Mouse (Mus musculus) myocyte (in vitro differentiated cells): ENCODE results near the gene Mau2. TPM values are rescaled to one million over a fixed set of nuclear protein-coding genes. Genes with fewer than 3 reads are reported as not detected.

ENCODE experiments used
- H3K27me3 ChIP-seq: one replicate; pipeline ENCODE4 v1.6.1; 2011; ENCODE audit not compliant: control insufficient read depth, insufficient read depth, insufficient read length
- H3K36me3 ChIP-seq: one replicate; pipeline ENCODE4 v1.6.1; 2011; ENCODE audit not compliant: control insufficient read depth, insufficient read depth
- H3K4me2 ChIP-seq: one replicate; pipeline ENCODE4 v1.6.1; 2011; ENCODE audit warnings: low read depth, control low read depth
- H3K4me3 ChIP-seq: one replicate; pipeline ENCODE4 v1.5.1; 2011; ENCODE audit warnings: mild to moderate bottlenecking, control low read depth, moderate library complexity
- H3K79me2 ChIP-seq: one replicate; pipeline ENCODE4 v1.6.1; 2011; ENCODE audit not compliant: control insufficient read depth, insufficient read depth
- H3ac ChIP-seq: one replicate; pipeline ENCODE4 v1.6.1; 2011; ENCODE audit not compliant: control insufficient read depth, insufficient read length
- CEBPB ChIP-seq: IDR thresholded peaks from 2 replicates; pipeline ENCODE4 v1.6.1; 2011; ENCODE audit warnings: mild to moderate bottlenecking, moderate library complexity; ENCODE audit not compliant: poor library complexity, insufficient read depth, severe bottlenecking
- E2F4 ChIP-seq: IDR thresholded peaks from one replicate; pipeline ENCODE4 v1.6.1; 2011; ENCODE audit warnings: mild to moderate bottlenecking, control low read depth, moderate library complexity; ENCODE audit not compliant: insufficient read depth
- MAX ChIP-seq: IDR thresholded peaks from one replicate; pipeline ENCODE4 v1.6.1; 2011; ENCODE audit warnings: low read depth, mild to moderate bottlenecking, control low read depth
- MYOD1 ChIP-seq, 3 experiments: IDR thresholded peaks; one replicate each; pipeline ENCODE4 v1.6.1; 2011; ENCODE audit warnings: control low read depth in 2 of 3, low read depth in 2 of 3, mild to moderate bottlenecking in 2 of 3, moderate library complexity in 1 of 3; ENCODE audit not compliant: insufficient read length in 2 of 3, control insufficient read depth in 1 of 3
- MYOG ChIP-seq, 3 experiments: IDR thresholded peaks; one replicate each; pipeline ENCODE4 v1.6.1; 2011; ENCODE audit warnings: control low read depth in 2 of 3, low read depth in 2 of 3, mild to moderate bottlenecking in 2 of 3; ENCODE audit not compliant: insufficient read length in 2 of 3, control insufficient read depth in 1 of 3, insufficient read depth in 1 of 3
- POLR2A ChIP-seq: IDR thresholded peaks from one replicate; pipeline ENCODE4 v1.6.1; 2011; ENCODE audit warnings: low read depth, mild to moderate bottlenecking, control low read depth, moderate library complexity; ENCODE audit not compliant: insufficient read length
- POLR2AphosphoS2 ChIP-seq: IDR thresholded peaks from one replicate; pipeline ENCODE4 v1.6.1; 2011; ENCODE audit warnings: low read depth, control low read depth; ENCODE audit not compliant: insufficient read length
- REST ChIP-seq: IDR thresholded peaks from one replicate; pipeline ENCODE4 v1.6.1; 2011; ENCODE audit warnings: mild to moderate bottlenecking, control low read depth, moderate library complexity; ENCODE audit not compliant: insufficient read depth, insufficient read length
- SRF ChIP-seq: IDR thresholded peaks from one replicate; pipeline ENCODE4 v1.6.1; 2011; ENCODE audit warnings: low read depth; ENCODE audit not compliant: control insufficient read depth, insufficient read length
- TCF12 ChIP-seq: IDR thresholded peaks from one replicate; pipeline ENCODE4 v1.6.1; 2011; ENCODE audit warnings: mild to moderate bottlenecking, control low read depth; ENCODE audit not compliant: poor library complexity, insufficient read depth, severe bottlenecking
- TCF3 ChIP-seq: IDR thresholded peaks from one replicate; pipeline ENCODE4 v1.6.1; 2011; ENCODE audit warnings: low read depth, control low read depth; ENCODE audit not compliant: insufficient read length
- USF1 ChIP-seq: IDR thresholded peaks from one replicate; pipeline ENCODE4 v1.6.1; 2011; ENCODE audit warnings: low read depth, mild to moderate bottlenecking, control low read depth, moderate library complexity
- polyA plus RNA-seq: library from polyadenylated mRNA; unstranded; fragments of >200 nt; fragmentation: generic; extraction: Trizol; gene quantifications from one replicate; pipeline ENCODE4 v1.2.1, GENCODE M21; 2012; ENCODE audit warnings: missing spikeins

Mau2 gene
- polyA plus RNA-seq, 1 experiment: 27.4 TPM

DNA sequence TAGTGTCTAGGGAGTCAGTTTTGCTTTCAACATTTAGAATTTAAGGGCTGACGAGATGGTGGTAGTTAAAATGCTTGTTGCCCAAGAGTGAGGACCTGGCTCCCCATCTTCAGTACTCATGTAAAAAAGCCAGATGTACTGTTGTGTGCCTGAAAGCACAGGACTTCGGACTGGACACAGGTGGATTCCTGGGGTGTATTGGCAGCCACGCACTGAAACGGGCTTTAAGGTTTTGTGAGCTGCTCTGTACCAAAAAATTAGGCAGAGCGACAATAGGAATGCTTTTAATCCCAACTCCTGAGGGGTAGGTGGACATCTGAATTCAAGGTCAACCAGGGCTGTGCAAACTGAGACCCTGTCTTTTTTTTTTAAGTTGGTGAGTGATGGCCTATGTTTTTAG lies 1.5 kb upstream of the Mau2 start:
- H3K79me2 ChIP-seq: peaks cover 79% of the 10 kb centered on the region
- no peaks in the 10 kb centered on the region for H3K27me3 ChIP-seq
- no peak for TF ChIP-seq CEBPB
- TF ChIP-seq TCF12: no peak
- no peak for TF ChIP-seq POLR2AphosphoS2
- TF ChIP-seq POLR2A: no peak
- TF ChIP-seq MYOG (IDR thresholded peaks at IDR 0.05; ENCODE audit: control insufficient read depth in 1 of 3, insufficient read depth in 1 of 3, insufficient read length in 2 of 3, low read depth in 2 of 3): no peak
- TF ChIP-seq USF1: no peak
- no peak for TF ChIP-seq MAX
- no peak for TF ChIP-seq SRF
- no peak for TF ChIP-seq TCF3
- no peak for TF ChIP-seq MYOD1 (IDR thresholded peaks at IDR 0.05; ENCODE audit: control insufficient read depth in 1 of 3, insufficient read length in 2 of 3, low read depth in 2 of 3)
- TF ChIP-seq E2F4: no peak
- TF ChIP-seq REST: no peak
- H3ac ChIP-seq: no peak overlapping the region
- peak overlapping the region; percentile 99 for H3K4me2 ChIP-seq
- H3K36me3 ChIP-seq: no peaks in the 10 kb centered on the region
- peak overlapping the region; percentile 89 for H3K4me3 ChIP-seq

GRCm38 (mm10) chr8:70041885-70042546 lies 518 bp downstream of the Mau2 start:
- peak overlapping the region; percentile 54 for H3ac ChIP-seq
- H3K4me3 ChIP-seq: peak overlapping the region; percentile 89
- H3K79me2 ChIP-seq: peaks cover 95% of the 10 kb centered on the region
- H3K36me3 ChIP-seq: no peaks in the 10 kb centered on the region
- no peak for TF ChIP-seq E2F4
- TF ChIP-seq TCF3: no peak
- no peak for TF ChIP-seq POLR2A
- no peak for TF ChIP-seq USF1
- TF ChIP-seq POLR2AphosphoS2: no peak
- no peak for TF ChIP-seq SRF
- TF ChIP-seq TCF12: no peak
- H3K27me3 ChIP-seq: no peaks in the 10 kb centered on the region
- peak overlapping the region; percentile 96 for H3K4me2 ChIP-seq

DNA sequence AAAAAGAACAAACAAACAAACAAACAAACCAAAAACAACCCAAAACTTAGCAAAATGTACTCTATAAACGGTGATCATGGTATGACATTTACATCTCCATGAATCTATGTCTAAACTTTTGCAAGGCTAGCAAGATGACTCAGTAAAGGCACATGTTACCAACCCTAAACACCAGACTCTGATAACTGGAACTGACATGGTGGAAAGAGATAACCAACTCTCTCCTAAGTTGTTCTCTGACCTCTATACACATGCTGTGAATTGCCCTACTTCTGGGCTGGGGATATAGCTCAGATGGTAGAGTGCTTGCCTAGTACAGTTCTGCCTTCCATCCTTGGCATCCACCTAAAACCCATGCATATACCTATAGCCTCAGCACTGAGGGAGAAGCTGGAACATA lies 4.5 kb downstream of the Mau2 start:
- Histone ChIP-seq H3K36me3 (no peaks in the 10 kb centered on the region), H3K79me2 (peaks cover 92% of the 10 kb centered on the region), H3K4me3 (no peak overlapping the region), H3K4me2 (no peak overlapping the region), H3ac (no peak overlapping the region), H3K27me3 (no peaks in the 10 kb centered on the region)
- TF ChIP-seq USF1 (no peak), POLR2AphosphoS2 (no peak), REST (no peak), E2F4 (no peak), MAX (no peak), TCF12 (no peak), CEBPB (no peak), SRF (no peak), TCF3 (no peak), MYOG (IDR thresholded peaks at IDR 0.05; ENCODE audit: control insufficient read depth in 1 of 3, insufficient read depth in 1 of 3, insufficient read length in 2 of 3, low read depth in 2 of 3) (no peak), POLR2A (no peak), MYOD1 (IDR thresholded peaks at IDR 0.05; ENCODE audit: control insufficient read depth in 1 of 3, insufficient read length in 2 of 3, low read depth in 2 of 3) (no peak)

DNA sequence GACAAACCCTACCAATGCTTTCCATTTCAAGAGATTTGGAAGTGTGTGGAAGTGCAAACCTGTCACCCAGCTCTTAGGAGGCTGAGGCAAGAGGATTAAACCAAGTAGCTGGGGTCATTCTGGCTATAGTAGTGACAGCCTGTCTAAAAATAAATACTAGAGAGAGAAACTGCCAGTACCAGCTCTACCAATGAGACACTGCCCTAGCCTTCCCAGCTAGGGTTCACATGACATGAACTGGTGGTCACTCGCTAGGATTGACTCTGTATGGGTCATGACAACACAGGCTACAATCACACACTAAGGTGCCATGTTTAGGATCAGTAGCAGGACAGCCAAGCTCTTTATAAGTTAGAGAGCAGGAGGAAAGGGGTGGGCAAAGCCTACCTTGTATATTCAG lies 12.3 kb downstream of the Mau2 start:
- TF ChIP-seq SRF (no peak), POLR2A (no peak), TCF12 (no peak), MAX (no peak), MYOD1 (IDR thresholded peaks at IDR 0.05; ENCODE audit: control insufficient read depth in 1 of 3, insufficient read length in 2 of 3, low read depth in 2 of 3) (no peak), TCF3 (no peak)
- no peak overlapping the region for H3K4me3 ChIP-seq
- peaks cover 22% of the 10 kb centered on the region for H3K79me2 ChIP-seq
- H3K36me3 ChIP-seq: peaks cover 25% of the 10 kb centered on the region
- no peak overlapping the region for H3ac ChIP-seq
- no peaks in the 10 kb centered on the region for H3K27me3 ChIP-seq
- no peak overlapping the region for H3K4me2 ChIP-seq

- H3K4me3 ChIP-seq: no peak overlapping the region
- no peaks in the 10 kb centered on the region for H3K79me2 ChIP-seq
- H3K27me3 ChIP-seq: no peaks in the 10 kb centered on the region
- H3ac ChIP-seq: no peak overlapping the region
- H3K4me2 ChIP-seq: no peak overlapping the region
- H3K36me3 ChIP-seq: peaks cover 40% of the 10 kb centered on the region
- TF ChIP-seq MYOD1 (IDR thresholded peaks at IDR 0.05; ENCODE audit: control insufficient read depth in 1 of 3, insufficient read length in 2 of 3, low read depth in 2 of 3) (no peak), REST (no peak), POLR2A (no peak), TCF3 (no peak), SRF (no peak)
Measured at GRCm38 (mm10) chr8:70026151-70026550, 16.4 kb downstream of the Mau2 start.
